Mouse (Mus musculus) myocyte (in vitro differentiated cells): ENCODE data around the gene Ap5z1.

Experiments used
- CEBPB ChIP-seq: IDR thresholded peaks from 2 replicates; pipeline ENCODE4 v1.6.1; 2011; ENCODE audit warnings: mild to moderate bottlenecking, moderate library complexity; ENCODE audit not compliant: poor library complexity, insufficient read depth, severe bottlenecking
- MYOD1 ChIP-seq, 3 experiments: IDR thresholded peaks; one replicate each; pipeline ENCODE4 v1.6.1; 2011; ENCODE audit warnings: control low read depth in 2 of 3, low read depth in 2 of 3, mild to moderate bottlenecking in 2 of 3, moderate library complexity in 1 of 3; ENCODE audit not compliant: insufficient read length in 2 of 3, control insufficient read depth in 1 of 3
- POLR2A ChIP-seq: IDR thresholded peaks from one replicate; pipeline ENCODE4 v1.6.1; 2011; ENCODE audit warnings: low read depth, mild to moderate bottlenecking, control low read depth, moderate library complexity; ENCODE audit not compliant: insufficient read length
- POLR2AphosphoS2 ChIP-seq: IDR thresholded peaks from one replicate; pipeline ENCODE4 v1.6.1; 2011; ENCODE audit warnings: low read depth, control low read depth; ENCODE audit not compliant: insufficient read length
- TCF12 ChIP-seq: IDR thresholded peaks from one replicate; pipeline ENCODE4 v1.6.1; 2011; ENCODE audit warnings: mild to moderate bottlenecking, control low read depth; ENCODE audit not compliant: poor library complexity, insufficient read depth, severe bottlenecking
- USF1 ChIP-seq: IDR thresholded peaks from one replicate; pipeline ENCODE4 v1.6.1; 2011; ENCODE audit warnings: low read depth, mild to moderate bottlenecking, control low read depth, moderate library complexity

DNA sequence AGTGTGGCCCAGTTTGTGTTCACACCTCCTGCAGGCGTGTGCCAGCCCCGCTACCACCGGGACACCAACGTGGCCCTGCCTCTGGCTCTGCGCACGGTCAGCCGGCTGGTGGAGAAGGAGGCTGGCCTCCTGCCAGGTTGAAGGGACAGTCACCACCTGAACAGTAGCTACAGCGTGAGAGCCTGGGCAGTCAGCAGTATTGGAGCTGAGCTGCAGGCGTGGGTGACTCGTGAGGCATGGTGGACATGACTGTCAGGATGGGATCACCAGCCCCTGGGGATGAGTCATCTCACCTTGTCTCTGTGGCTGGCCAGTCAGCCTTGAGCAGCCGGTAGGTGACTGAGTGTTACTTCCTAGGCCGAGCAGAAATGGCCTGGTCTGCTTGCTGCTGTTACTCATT, 13.6 kb downstream of the Ap5z1 start:
- no peak for TF ChIP-seq TCF12
- no peak for TF ChIP-seq CEBPB
- no peak for TF ChIP-seq POLR2A
- TF ChIP-seq POLR2AphosphoS2, result no peak
- TF ChIP-seq MYOD1 (IDR thresholded peaks at IDR 0.05; ENCODE audit: control insufficient read depth in 1 of 3, insufficient read length in 2 of 3, low read depth in 2 of 3), result no peak
- TF ChIP-seq USF1, result no peak
